Mouse (Mus musculus) forebrain, embryonic 15.5 days (tissue): ENCODE data around the gene Abhd4. TPM values are rescaled to one million over a fixed set of nuclear protein-coding genes. Genes with fewer than 3 reads are reported as not detected.

ENCODE experiments used
- ATAC-seq: fragments of 200-750 bp; cut with Nextera tagmentation; replicated peaks from 2 replicates; pipeline ENCODE4 v1.8.0; 2017; ENCODE audit warnings: mild to moderate bottlenecking, moderate TSS enrichment, moderate library complexity
- H3K27ac ChIP-seq: fragments of 300-500 bp; sonication (generic); replicated peaks from 2 replicates; pipeline ENCODE4 v1.5.1; 2015; ENCODE audit warnings: mild to moderate bottlenecking, inconsistent platforms
- H3K27me3 ChIP-seq: fragments of 300-500 bp; sonication (generic); 2 replicates; pipeline ENCODE4 v1.6.1; 2015; ENCODE audit warnings: inconsistent platforms
- H3K36me3 ChIP-seq: fragments of 300-500 bp; sonication (generic); 2 replicates; pipeline ENCODE4 v1.6.1; 2015; ENCODE audit warnings: mild to moderate bottlenecking, inconsistent platforms
- H3K4me1 ChIP-seq: fragments of 300-500 bp; sonication (generic); 2 replicates; pipeline ENCODE4 v1.6.1; 2015; ENCODE audit warnings: inconsistent platforms
- H3K4me2 ChIP-seq: fragments of 300-500 bp; sonication (generic); replicated peaks from 2 replicates; pipeline ENCODE4 v1.6.1; 2015; ENCODE audit warnings: mild to moderate bottlenecking, inconsistent platforms
- H3K4me3 ChIP-seq: fragments of 300-500 bp; sonication (generic); 2 replicates; pipeline ENCODE4 v1.5.1; 2015; ENCODE audit warnings: mild to moderate bottlenecking, inconsistent platforms
- H3K9ac ChIP-seq: fragments of 300-500 bp; sonication (generic); replicated peaks from 2 replicates; pipeline ENCODE4 v1.6.1; 2015; ENCODE audit warnings: mild to moderate bottlenecking, inconsistent platforms
- H3K9me3 ChIP-seq: fragments of 300-500 bp; sonication (generic); 2 replicates; pipeline ENCODE4 v1.6.1; 2016; ENCODE audit warnings: inconsistent platforms
- WGBS: fragments of 180-500 bp; shearing (Covaris S2); methylation state at CpG from one replicate; pipeline ENCODE4 v1.1.7; 2015; ENCODE audit warnings: mixed read lengths; 5-methylcytosine and 5-hydroxymethylcytosine counted together
- polyA plus RNA-seq: library from polyadenylated mRNA; unstranded; fragments of >200 nt; fragmentation: Nextera tagmentation; extraction: Ambion mirVana; gene quantifications from 2 replicates; pipeline ENCODE4 v1.2.1, GENCODE M21; 2015

The Abhd4 gene
- polyA plus RNA-seq, 1 experiment from 2014 or later, result 53.9 TPM

DNA sequence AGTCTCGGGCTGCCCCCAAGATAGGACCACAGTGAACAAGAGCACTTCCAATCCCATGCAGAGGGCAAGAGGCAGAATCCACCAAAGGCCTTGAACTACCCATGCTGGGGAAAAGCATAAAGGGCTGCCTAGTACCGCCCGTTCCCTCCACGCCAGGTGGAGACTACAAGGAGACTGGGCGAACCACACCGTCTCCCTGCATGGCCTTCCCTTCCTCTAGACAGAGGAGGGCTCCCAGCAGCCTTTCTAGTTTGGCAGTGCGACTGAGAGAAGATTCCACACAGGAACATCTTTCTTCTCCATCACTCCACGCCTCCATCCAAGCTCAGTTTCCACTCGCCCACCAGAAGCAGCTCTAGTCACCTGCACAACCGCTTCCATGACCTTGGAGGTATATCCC lies 14.0 kb downstream of the Abhd4 start:
- Histone ChIP-seq H3K4me3 (no peak overlapping the region), H3K4me1 (no peaks in the 10 kb centered on the region), H3K9me3 (no peaks in the 10 kb centered on the region), H3K27ac (no peak overlapping the region), H3K4me2 (no peak overlapping the region), H3K9ac (no peak overlapping the region), H3K27me3 (no peaks in the 10 kb centered on the region), H3K36me3 (0 out of 2 replicates have a peak, but pooled peaks cover 2% of the 10 kb centered on the region)
- WGBS, result 91% methylated on average over 10 of the region's 10 CpGs
- ATAC-seq, result no peak

GRCm38 (mm10) chr14:54269566-54269965 lies 15.6 kb downstream of the Abhd4 start:
- Histone ChIP-seq H3K27ac (no peak overlapping the region), H3K9ac (no peak overlapping the region), H3K27me3 (no peaks in the 10 kb centered on the region), H3K4me3 (no peak overlapping the region), H3K4me1 (no peaks in the 10 kb centered on the region), H3K9me3 (no peaks in the 10 kb centered on the region), H3K4me2 (no peak overlapping the region), H3K36me3 (0 out of 2 replicates have a peak, but pooled peaks cover 2% of the 10 kb centered on the region)
- WGBS, result 91% methylated on average over 3 of the region's 3 CpGs
- no peak for ATAC-seq

DNA sequence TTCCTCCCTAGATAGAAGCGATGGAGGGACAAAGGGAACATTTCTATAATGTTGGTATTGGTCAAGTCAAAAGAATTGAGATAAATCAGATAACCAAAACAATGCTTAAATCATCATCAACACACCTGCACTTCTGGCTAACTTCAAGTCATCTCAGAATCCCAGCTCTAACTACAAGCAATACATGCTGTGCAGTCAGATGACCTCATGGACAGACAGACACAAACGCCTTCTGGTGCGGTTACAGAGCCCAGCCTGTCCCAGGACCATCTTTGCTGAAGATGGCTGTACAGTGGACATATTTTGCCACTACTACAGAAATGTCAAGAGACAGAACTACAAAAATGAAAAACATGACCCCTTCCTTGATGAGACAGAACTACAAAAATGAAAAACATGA lies 16.4 kb downstream of the Abhd4 start:
- Histone ChIP-seq H3K9ac (no peak overlapping the region), H3K27me3 (no peaks in the 10 kb centered on the region), H3K36me3 (0 out of 2 replicates have a peak, but pooled peaks cover 2% of the 10 kb centered on the region), H3K27ac (no peak overlapping the region), H3K4me3 (no peak overlapping the region), H3K4me2 (no peak overlapping the region), H3K9me3 (no peaks in the 10 kb centered on the region), H3K4me1 (no peaks in the 10 kb centered on the region)
- no peak for ATAC-seq
- 95% methylated on average over 3 of the region's 3 CpGs for WGBS

- WGBS, result 71% methylated on average over 3 of the region's 3 CpGs
- H3K9ac ChIP-seq, result no peak overlapping the region
- ATAC-seq, result no peak
- H3K36me3 ChIP-seq, result 0 out of 2 replicates have a peak, but pooled peaks cover 2% of the 10 kb centered on the region
- no peaks in the 10 kb centered on the region for H3K4me1 ChIP-seq
- no peak overlapping the region for H3K27ac ChIP-seq
- H3K27me3 ChIP-seq, result no peaks in the 10 kb centered on the region
- no peaks in the 10 kb centered on the region for H3K9me3 ChIP-seq
- no peak overlapping the region for H3K4me3 ChIP-seq
- no peak overlapping the region for H3K4me2 ChIP-seq
These were observed 18.1 kb downstream of the Abhd4 start for GRCm38 (mm10) chr14:54271976-54272606.

GRCm38 (mm10) chr14:54272696-54273095 lies 18.7 kb downstream of the Abhd4 start:
- 90% methylated on average over 3 of the region's 3 CpGs for WGBS
- H3K9me3 ChIP-seq, result no peaks in the 10 kb centered on the region
- 0 out of 2 replicates have a peak, but pooled peaks cover 2% of the 10 kb centered on the region for H3K36me3 ChIP-seq
- no peaks in the 10 kb centered on the region for H3K27me3 ChIP-seq
- no peak overlapping the region for H3K4me3 ChIP-seq
- H3K4me2 ChIP-seq, result no peak overlapping the region
- no peak overlapping the region for H3K27ac ChIP-seq
- no peak for ATAC-seq
- H3K4me1 ChIP-seq, result no peaks in the 10 kb centered on the region
- H3K9ac ChIP-seq, result no peak overlapping the region

GRCm38 (mm10) chr14:54276446-54276845 lies 22.5 kb downstream of the Abhd4 start:
- WGBS, result 91% methylated on average over 2 of the region's 2 CpGs
- H3K27me3 ChIP-seq, result no peaks in the 10 kb centered on the region
- no peak overlapping the region for H3K27ac ChIP-seq
- H3K4me1 ChIP-seq, result no peaks in the 10 kb centered on the region
- no peak overlapping the region for H3K4me3 ChIP-seq
- H3K9ac ChIP-seq, result no peak overlapping the region
- ATAC-seq, result no peak
- no peak overlapping the region for H3K4me2 ChIP-seq
- H3K36me3 ChIP-seq, result no peaks in the 10 kb centered on the region
- H3K9me3 ChIP-seq, result no peaks in the 10 kb centered on the region

DNA sequence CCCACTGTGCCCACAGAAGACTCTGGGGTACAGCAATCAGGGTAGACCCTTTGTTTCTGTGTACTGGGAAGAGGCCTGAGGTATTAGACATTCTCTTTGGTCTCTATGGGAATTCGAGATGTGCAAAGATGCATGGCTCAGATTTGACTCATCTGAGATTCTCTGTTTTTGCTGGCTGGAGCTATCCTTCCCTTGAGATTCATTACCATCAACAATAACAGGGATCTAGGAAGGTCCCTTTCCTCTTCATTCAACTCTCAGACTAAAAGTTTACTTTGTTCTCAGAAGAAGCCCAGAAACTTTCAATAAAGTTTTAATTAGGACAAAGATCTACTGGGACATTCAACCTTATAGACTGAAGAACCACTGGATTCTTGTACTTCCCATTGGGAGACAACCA lies 30.9 kb downstream of the Abhd4 start, which contains the start of gene Olfr49:
Gene Olfr49, minus strand, starts transcription at position 101 of the 400 bp plus-strand sequence.
- Histone ChIP-seq H3K4me1 (no peaks in the 10 kb centered on the region), H3K4me2 (no peak within 1 kb of the TSS), H3K27me3 (no peaks in the 10 kb centered on the region), H3K27ac (no peak within 1 kb of the TSS), H3K36me3 (no peaks in the 10 kb centered on the region), H3K9me3 (no peaks in the 10 kb centered on the region), H3K9ac (no peak within 1 kb of the TSS), H3K4me3 (no peak within 1 kb of the TSS)
- 83% methylated on average over 1 of the region's 1 CpGs for WGBS
- ATAC-seq, result no peak

GRCm38 (mm10) chr14:54300136-54300535 lies 46.1 kb downstream of the Abhd4 start:
- WGBS, result 87% methylated on average over 5 of the region's 5 CpGs

DNA sequence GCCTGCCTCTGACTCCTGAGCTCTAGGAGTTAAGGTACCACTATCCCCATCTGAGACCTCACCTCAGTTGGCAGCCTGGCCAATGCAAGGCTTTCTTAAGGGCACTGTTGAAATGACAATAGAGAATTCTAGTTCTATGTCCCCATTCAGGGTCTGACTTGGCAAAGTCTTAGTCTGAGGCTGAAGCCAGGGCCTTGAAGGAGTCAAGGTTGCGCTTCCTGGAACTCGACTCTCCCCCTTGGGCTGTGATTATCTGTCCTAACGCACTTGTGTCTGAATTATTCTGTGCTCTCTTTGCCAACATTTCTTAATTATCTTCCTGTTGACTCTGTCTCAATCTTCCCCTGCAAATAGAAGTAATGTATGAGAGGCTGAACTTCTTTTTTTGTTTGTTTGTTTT lies 46.7 kb downstream of the Abhd4 start:
- H3K4me1 ChIP-seq, result no peaks in the 10 kb centered on the region
- H3K27ac ChIP-seq, result no peak overlapping the region
- no peaks in the 10 kb centered on the region for H3K9me3 ChIP-seq
- H3K4me2 ChIP-seq, result no peak overlapping the region
- H3K9ac ChIP-seq, result no peak overlapping the region
- WGBS, result 93% methylated on average over 3 of the region's 3 CpGs
- H3K27me3 ChIP-seq, result no peaks in the 10 kb centered on the region
- H3K36me3 ChIP-seq, result no peaks in the 10 kb centered on the region
- no peak overlapping the region for H3K4me3 ChIP-seq
- ATAC-seq, result no peak

More at GRCm38 (mm10) chr14:54300136-54300535, 46.1 kb downstream of the Abhd4 start:
- Histone ChIP-seq H3K27ac (no peak overlapping the region), H3K9me3 (no peaks in the 10 kb centered on the region), H3K4me2 (no peak overlapping the region), H3K27me3 (no peaks in the 10 kb centered on the region), H3K36me3 (no peaks in the 10 kb centered on the region), H3K4me1 (no peaks in the 10 kb centered on the region), H3K4me3 (no peak overlapping the region), H3K9ac (no peak overlapping the region)
- no peak for ATAC-seq

- Histone ChIP-seq H3K9me3 (no peaks in the 10 kb centered on the region), H3K27ac (no peak overlapping the region), H3K9ac (no peak overlapping the region), H3K27me3 (no peaks in the 10 kb centered on the region; the same call in 1 of the 2 replicates), H3K4me2 (no peak overlapping the region), H3K4me1 (no peaks in the 10 kb centered on the region), H3K36me3 (no peaks in the 10 kb centered on the region), H3K4me3 (no peak overlapping the region)
- WGBS, result 39% methylated on average over 3 of the region's 3 CpGs
- no peak for ATAC-seq
These were observed 57.8 kb downstream of the Abhd4 start for GRCm38 (mm10) chr14:54311763-54312162.

Other genes with a start within 250 kb of the Abhd4 start
- gene Dad1, start 84 bp upstream of the Abhd4 start, polyA plus RNA-seq, result 286 and 291 TPM in 2 replicates
- not detected in 2 replicates for gene Olfr49, start 30.8 kb downstream of the Abhd4 start, polyA plus RNA-seq
- 47.9 and 48.1 TPM in 2 replicates for gene Oxa1l, start 106.6 kb downstream of the Abhd4 start, polyA plus RNA-seq
- 5.0 and 5.2 TPM in 2 replicates for gene Slc7a7, start 163.6 kb downstream of the Abhd4 start, polyA plus RNA-seq
- gene Mrpl52, start 172.7 kb downstream of the Abhd4 start, polyA plus RNA-seq, result 269 and 282 TPM in 2 replicates
- 60.3 and 61.7 TPM in 2 replicates for gene Mmp14, start 177.4 kb downstream of the Abhd4 start, polyA plus RNA-seq
- gene Lrp10, start 209.9 kb downstream of the Abhd4 start, polyA plus RNA-seq, result 32.5 and 33.9 TPM in 2 replicates
- gene Rem2, start 221.9 kb downstream of the Abhd4 start, polyA plus RNA-seq, result 22.9 and 23.8 TPM in 2 replicates